Mouse (Mus musculus) heart, adult 2 months (tissue): ENCODE measurements around the gene Rnf183.

Experiments
- CTCF ChIP-seq: fragments of 200-600 bp; IDR thresholded peaks from 2 replicates; pipeline ENCODE4 v1.8.1; 2022; ENCODE audit warnings: antibody characterized with exemption, mild to moderate bottlenecking, moderate library complexity
- POLR2A ChIP-seq: fragments of 200-500 bp; IDR thresholded peaks from 2 replicates; pipeline ENCODE4 v1.6.1; 2011; ENCODE audit warnings: mild to moderate bottlenecking, low read depth, low read length, control low read depth; ENCODE audit not compliant: insufficient read depth

DNA sequence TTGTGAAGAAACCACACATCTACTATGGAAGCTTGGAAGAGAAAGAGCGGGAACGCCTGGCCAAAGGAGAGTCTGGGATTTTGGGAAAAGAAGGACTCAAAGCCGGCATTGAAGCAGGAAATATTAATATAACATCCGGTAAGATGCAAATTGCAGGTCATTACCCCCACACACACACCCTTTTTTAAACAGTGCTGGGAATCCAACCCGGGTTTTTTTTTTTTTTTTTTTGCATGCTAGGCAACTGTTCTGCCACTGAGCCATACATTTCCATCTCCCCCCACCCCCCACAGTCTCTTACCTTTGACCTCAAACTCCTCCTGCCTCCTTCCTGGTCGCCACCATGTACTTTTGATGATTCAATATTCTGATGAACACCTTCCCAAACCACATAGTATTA is 25.4 kb downstream of the Rnf183 start:
- no peak for TF ChIP-seq POLR2A
- TF ChIP-seq CTCF = no peak
